Mouse (Mus musculus): ENCODE measurements around the gene Adgrf5. TPM values are rescaled to one million over a fixed set of nuclear protein-coding genes. Genes with fewer than 3 reads are reported as not detected.

Adgrf5 gene
- polyA plus RNA-seq, 1 experiment from 2014 or later, result 11.0 TPM

DNA sequence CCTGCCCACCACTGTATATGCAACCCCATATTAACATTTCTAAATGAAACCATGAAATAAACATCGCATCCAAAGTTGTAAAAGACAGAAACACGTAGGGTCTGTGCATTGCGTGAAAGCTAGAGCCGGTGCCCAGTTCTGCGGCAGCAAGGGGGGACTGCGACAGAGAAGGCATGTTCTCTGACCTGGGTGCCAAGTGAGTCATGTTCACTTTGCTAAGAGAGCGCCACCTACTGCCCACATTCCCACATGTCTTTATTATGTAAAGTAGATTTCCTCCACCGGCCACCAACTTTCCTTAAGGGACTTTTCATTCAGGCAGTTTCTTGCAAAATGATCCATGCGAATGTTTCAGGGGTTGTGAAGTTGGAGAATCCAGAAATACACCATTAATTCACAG, 98.3 kb downstream of the Adgrf5 start:
- DNase-seq (ENCODE audit: low spot score) (peak; percentile 88), ATAC-seq (replicated peaks; ENCODE audit: low FRiP score, low TSS enrichment, low read depth) (peak; percentile 47; the same call in 1 of the 2 replicates)
- Histone ChIP-seq H3K27me3 (replicated peaks; ENCODE audit: control insufficient read depth, insufficient read depth, low read length) (no peaks in the 10 kb centered on the region), H3K4me2 (ENCODE audit: low read length) (no peak overlapping the region), H3K4me1 (replicated peaks; ENCODE audit: control insufficient read depth, insufficient read depth, low read length) (peaks cover 10% of the 10 kb centered on the region; the same call in 1 of the 2 replicates), H3K36me3 (ENCODE audit: control insufficient read depth, insufficient read depth, low read length) (no peaks in the 10 kb centered on the region), H3K9me3 (ENCODE audit: control insufficient read depth, low read length) (no peaks in the 10 kb centered on the region), H3K27ac (ENCODE audit: low read depth) (no peak overlapping the region), H3K9ac (ENCODE audit: low read length) (no peak overlapping the region), H3K4me3 (ENCODE audit: low read depth, low read length) (no peak overlapping the region)
- 15% methylated on average over 9 of the region's 9 CpGs for WGBS

DNA sequence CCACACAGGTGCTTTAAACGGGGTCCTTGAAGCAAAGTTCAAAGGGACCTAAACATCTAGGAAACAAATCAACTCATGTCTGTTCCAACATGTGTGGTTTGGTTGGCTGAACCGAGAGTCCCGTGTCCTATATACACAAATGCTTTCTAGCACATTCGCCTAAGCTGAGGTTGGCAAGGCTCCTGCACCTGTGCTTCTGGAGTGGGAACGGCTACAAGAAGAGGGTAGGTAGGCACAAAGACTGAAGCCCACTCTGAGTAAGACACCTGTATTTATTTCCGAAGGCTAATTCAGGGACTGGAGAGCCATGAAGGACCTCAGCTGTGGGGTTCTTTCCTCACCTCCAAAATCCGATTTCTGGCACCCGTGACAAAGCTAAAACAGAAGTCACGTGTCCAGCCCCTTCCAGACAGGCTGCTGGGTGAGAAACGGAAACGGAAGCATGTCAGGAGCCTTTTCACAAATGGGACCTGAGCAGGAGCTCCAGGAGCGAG, 99.5 kb downstream of the Adgrf5 start:
- Histone ChIP-seq H3K4me3 (ENCODE audit: low read depth, low read length) (no peak overlapping the region), H3K27me3 (replicated peaks; ENCODE audit: control insufficient read depth, insufficient read depth, low read length) (no peaks in the 10 kb centered on the region), H3K9me3 (ENCODE audit: control insufficient read depth, low read length) (no peaks in the 10 kb centered on the region), H3K4me1 (replicated peaks; ENCODE audit: control insufficient read depth, insufficient read depth, low read length) (peaks cover 10% of the 10 kb centered on the region; the same call in 1 of the 2 replicates), H3K9ac (ENCODE audit: low read length) (no peak overlapping the region), H3K4me2 (ENCODE audit: low read length) (no peak overlapping the region), H3K27ac (ENCODE audit: low read depth) (no peak overlapping the region), H3K36me3 (ENCODE audit: control insufficient read depth, insufficient read depth, low read length) (no peaks in the 10 kb centered on the region)
- no peak for ATAC-seq (replicated peaks; ENCODE audit: low FRiP score, low TSS enrichment, low read depth)
- WGBS, result 75% methylated on average over 12 of the region's 12 CpGs
- DNase-seq (ENCODE audit: low spot score), result no peak

DNA sequence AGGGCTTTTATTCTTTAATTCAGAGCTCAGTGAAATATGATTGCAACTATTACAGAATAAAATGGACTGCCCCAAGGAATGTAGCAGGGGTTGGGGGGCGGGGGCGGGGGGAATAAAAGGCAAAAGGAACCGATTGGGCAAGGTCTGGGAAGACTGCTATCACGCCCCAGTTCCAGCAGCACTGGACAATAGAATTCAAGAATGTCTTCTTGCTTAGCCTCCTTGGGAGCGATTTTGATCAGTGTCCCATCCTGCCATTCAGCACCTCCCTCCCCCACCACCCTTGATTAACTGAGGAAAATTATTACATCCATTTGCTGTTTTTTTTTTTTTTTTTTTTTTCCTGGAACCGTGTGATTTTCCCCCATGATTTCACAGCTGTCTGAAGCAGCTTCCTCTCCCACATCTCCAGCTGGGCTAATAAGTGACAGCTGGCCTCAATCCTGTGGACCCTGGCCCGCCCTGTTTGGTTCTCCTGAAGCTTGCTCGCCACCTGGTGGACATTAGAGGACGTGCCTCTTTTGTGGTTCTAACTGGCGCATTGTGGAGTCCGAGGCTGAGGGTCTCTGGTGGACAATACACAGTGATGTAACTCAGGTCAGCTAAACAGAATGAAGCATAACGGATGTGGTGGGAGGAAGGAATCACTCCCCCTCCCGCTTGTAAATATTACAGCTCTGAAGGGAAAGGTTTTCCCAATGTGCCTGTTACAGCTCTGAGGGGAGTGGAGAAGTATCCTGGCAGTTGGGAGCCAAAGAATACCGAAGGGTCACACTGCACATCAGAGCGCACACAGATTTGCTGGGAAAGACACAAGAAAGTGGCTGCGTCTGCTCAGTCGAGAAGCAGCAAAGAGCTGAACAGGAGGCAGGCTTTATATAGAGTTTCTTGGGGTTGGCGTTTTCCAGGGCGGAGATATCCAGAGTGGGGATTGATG, 100.3 kb downstream of the Adgrf5 start:
- H3K36me3 ChIP-seq (ENCODE audit: control insufficient read depth, insufficient read depth, low read length), result no peaks in the 10 kb centered on the region
- peak overlapping the region; percentile 23; the same call in 1 of the 2 replicates for H3K4me2 ChIP-seq (ENCODE audit: low read length)
- H3K4me1 ChIP-seq (replicated peaks; ENCODE audit: control insufficient read depth, insufficient read depth, low read length), result peaks cover 10% of the 10 kb centered on the region; the same call in 1 of the 2 replicates
- no peak overlapping the region for H3K27ac ChIP-seq (ENCODE audit: low read depth)
- H3K27me3 ChIP-seq (replicated peaks; ENCODE audit: control insufficient read depth, insufficient read depth, low read length), result no peaks in the 10 kb centered on the region
- WGBS, result 30% methylated on average over 19 of the region's 19 CpGs
- no peak overlapping the region for H3K9ac ChIP-seq (ENCODE audit: low read length)
- DNase-seq (ENCODE audit: low spot score) (peak; percentile 86), ATAC-seq (replicated peaks; ENCODE audit: low FRiP score, low TSS enrichment, low read depth) (peak; percentile 89)
- no peak overlapping the region for H3K4me3 ChIP-seq (ENCODE audit: low read depth, low read length)
- H3K9me3 ChIP-seq (ENCODE audit: control insufficient read depth, low read length), result no peaks in the 10 kb centered on the region

DNA sequence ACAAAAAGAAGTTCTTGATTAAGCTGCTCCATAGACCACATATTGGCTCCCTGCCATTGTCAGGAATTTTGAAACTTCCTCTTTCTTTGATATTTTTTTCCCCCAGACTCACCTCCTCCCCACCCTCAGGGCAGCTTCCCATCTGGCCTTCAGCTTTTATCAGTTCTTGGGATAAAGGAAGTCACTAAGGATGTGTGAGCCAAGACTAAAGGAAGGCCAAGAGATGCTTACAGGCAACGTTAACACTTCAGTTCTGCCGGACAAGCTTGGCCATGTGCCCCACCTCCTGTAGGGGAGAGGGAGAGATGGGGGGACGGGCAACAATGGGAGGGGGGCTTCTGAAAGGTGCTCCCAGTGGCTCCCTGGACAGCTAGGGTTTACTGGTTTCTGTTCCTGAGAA, 109.8 kb downstream of the Adgrf5 start:
- Histone ChIP-seq H3K9me3 (ENCODE audit: control insufficient read depth, low read length) (no peaks in the 10 kb centered on the region), H3K36me3 (ENCODE audit: control insufficient read depth, insufficient read depth, low read length) (no peaks in the 10 kb centered on the region), H3K27me3 (replicated peaks; ENCODE audit: control insufficient read depth, insufficient read depth, low read length) (no peaks in the 10 kb centered on the region), H3K9ac (ENCODE audit: low read length) (no peak overlapping the region), H3K4me3 (ENCODE audit: low read depth, low read length) (no peak overlapping the region), H3K27ac (ENCODE audit: low read depth) (no peak overlapping the region), H3K4me1 (replicated peaks; ENCODE audit: control insufficient read depth, insufficient read depth, low read length) (no peaks in the 10 kb centered on the region), H3K4me2 (ENCODE audit: low read length) (no peak overlapping the region)
- no peak for DNase-seq (ENCODE audit: low spot score)
- WGBS, result 34% methylated on average over 3 of the region's 3 CpGs
- ATAC-seq (replicated peaks; ENCODE audit: low FRiP score, low TSS enrichment, low read depth), result no peak

DNA sequence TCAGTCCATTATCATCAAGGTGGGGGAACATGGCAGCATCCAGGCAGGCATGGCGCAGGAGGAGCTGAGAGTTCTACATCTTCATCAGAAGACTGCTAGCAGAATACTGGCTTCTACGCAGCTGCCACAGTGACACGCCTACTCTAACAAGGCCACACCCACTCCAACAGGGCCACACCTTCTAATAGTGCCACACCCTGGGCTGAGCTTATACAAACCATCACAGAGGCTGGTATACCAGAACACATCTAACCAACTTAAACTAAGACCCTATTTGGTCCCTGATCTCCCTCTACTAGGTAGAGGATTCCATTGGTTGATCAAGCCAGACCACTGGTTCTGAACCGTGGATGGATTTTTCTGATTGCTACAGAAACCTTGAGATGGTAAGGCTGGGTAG, 112.3 kb downstream of the Adgrf5 start:
- H3K27ac ChIP-seq (ENCODE audit: low read depth), result no peak overlapping the region
- ATAC-seq (replicated peaks; ENCODE audit: low FRiP score, low TSS enrichment, low read depth) (no peak), DNase-seq (ENCODE audit: low spot score) (no peak)
- no peaks in the 10 kb centered on the region for H3K4me1 ChIP-seq (replicated peaks; ENCODE audit: control insufficient read depth, insufficient read depth, low read length)
- no peak overlapping the region for H3K4me3 ChIP-seq (ENCODE audit: low read depth, low read length)
- no peak overlapping the region for H3K9ac ChIP-seq (ENCODE audit: low read length)
- H3K9me3 ChIP-seq (ENCODE audit: control insufficient read depth, low read length), result no peaks in the 10 kb centered on the region
- no peaks in the 10 kb centered on the region for H3K36me3 ChIP-seq (ENCODE audit: control insufficient read depth, insufficient read depth, low read length)
- no peaks in the 10 kb centered on the region for H3K27me3 ChIP-seq (replicated peaks; ENCODE audit: control insufficient read depth, insufficient read depth, low read length)
- WGBS, result 82% methylated on average over 4 of the region's 4 CpGs
- no peak overlapping the region for H3K4me2 ChIP-seq (ENCODE audit: low read length)

DNA sequence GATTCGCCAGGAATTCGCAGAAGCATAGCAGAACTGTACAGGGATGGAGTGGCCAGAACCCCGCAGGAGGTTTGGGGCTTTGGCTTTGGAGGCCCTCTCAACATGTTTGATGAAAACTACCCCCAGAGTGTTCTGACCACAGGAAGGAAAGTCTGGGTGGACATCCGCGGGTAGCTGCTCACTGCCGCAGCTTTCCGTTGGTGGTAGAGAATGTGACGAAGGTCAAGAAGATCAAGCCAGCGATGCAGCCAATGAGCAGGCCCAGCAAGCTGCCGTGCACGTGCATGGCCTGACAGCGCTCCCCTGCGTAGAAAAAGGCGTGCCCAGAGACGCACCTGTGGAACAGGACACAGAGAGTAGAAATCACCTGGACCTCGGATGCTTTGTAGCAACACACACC, 114.5 kb downstream of the Adgrf5 start:
- Histone ChIP-seq H3K4me2 (ENCODE audit: low read length) (no peak overlapping the region), H3K9me3 (ENCODE audit: control insufficient read depth, low read length) (no peaks in the 10 kb centered on the region), H3K9ac (ENCODE audit: low read length) (no peak overlapping the region), H3K36me3 (ENCODE audit: control insufficient read depth, insufficient read depth, low read length) (no peaks in the 10 kb centered on the region), H3K4me1 (replicated peaks; ENCODE audit: control insufficient read depth, insufficient read depth, low read length) (no peaks in the 10 kb centered on the region), H3K4me3 (ENCODE audit: low read depth, low read length) (no peak overlapping the region), H3K27me3 (replicated peaks; ENCODE audit: control insufficient read depth, insufficient read depth, low read length) (no peaks in the 10 kb centered on the region), H3K27ac (ENCODE audit: low read depth) (no peak overlapping the region)
- ATAC-seq (replicated peaks; ENCODE audit: low FRiP score, low TSS enrichment, low read depth) (no peak), DNase-seq (ENCODE audit: low spot score) (no peak)
- WGBS, result 90% methylated on average over 16 of the region's 16 CpGs

DNA sequence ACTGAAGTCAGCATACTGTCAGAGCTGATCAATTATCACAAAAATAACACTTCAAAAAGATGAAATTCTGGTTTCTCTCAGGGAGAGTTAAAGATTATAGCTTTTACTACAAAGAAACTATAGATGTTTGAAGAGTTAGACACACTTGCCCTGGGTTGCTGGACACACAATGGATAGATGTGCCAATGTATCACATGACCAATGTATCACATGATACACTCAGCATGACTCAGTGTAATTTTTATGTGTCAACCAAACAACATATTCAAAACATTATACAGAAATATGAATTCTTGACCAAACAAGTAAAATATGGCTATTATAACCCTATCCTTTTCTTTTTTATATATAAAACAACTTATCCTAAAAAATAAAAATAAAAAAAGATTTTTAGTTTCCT, 117.4 kb downstream of the Adgrf5 start:
- Histone ChIP-seq H3K36me3 (ENCODE audit: control insufficient read depth, insufficient read depth, low read length) (no peaks in the 10 kb centered on the region), H3K4me1 (replicated peaks; ENCODE audit: control insufficient read depth, insufficient read depth, low read length) (no peaks in the 10 kb centered on the region), H3K4me2 (ENCODE audit: low read length) (no peak overlapping the region), H3K9ac (ENCODE audit: low read length) (no peak overlapping the region), H3K9me3 (ENCODE audit: control insufficient read depth, low read length) (no peaks in the 10 kb centered on the region), H3K27ac (ENCODE audit: low read depth) (no peak overlapping the region), H3K27me3 (replicated peaks; ENCODE audit: control insufficient read depth, insufficient read depth, low read length) (no peaks in the 10 kb centered on the region), H3K4me3 (ENCODE audit: low read depth, low read length) (no peak overlapping the region)
- DNase-seq (ENCODE audit: low spot score) (no peak), ATAC-seq (replicated peaks; ENCODE audit: low FRiP score, low TSS enrichment, low read depth) (no peak)

DNA sequence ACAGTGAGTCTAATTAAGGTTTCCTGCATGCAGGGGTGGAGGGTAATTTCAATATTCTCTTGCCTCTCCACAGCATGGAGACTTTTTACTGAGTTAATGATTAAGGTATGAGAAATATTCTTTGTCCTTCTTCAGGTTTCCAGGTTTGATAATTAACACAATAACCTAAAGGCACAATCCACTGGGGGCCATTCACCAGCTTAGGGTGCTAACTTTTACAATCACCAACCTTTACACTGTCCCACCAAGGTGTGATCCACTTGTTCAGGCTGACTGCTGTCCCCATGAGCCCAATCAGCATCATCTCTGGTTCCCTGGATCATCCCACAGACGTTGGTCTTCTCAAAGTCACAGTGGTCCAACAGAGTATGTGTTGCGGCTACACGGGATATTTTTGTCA, 125.7 kb downstream of the Adgrf5 start:
- H3K27me3 ChIP-seq (replicated peaks; ENCODE audit: control insufficient read depth, insufficient read depth, low read length), result no peaks in the 10 kb centered on the region
- no peak overlapping the region for H3K9ac ChIP-seq (ENCODE audit: low read length)
- no peaks in the 10 kb centered on the region for H3K4me1 ChIP-seq (replicated peaks; ENCODE audit: control insufficient read depth, insufficient read depth, low read length)
- no peak overlapping the region for H3K4me2 ChIP-seq (ENCODE audit: low read length)
- no peaks in the 10 kb centered on the region for H3K9me3 ChIP-seq (ENCODE audit: control insufficient read depth, low read length)
- 84% methylated on average over 3 of the region's 3 CpGs for WGBS
- no peaks in the 10 kb centered on the region for H3K36me3 ChIP-seq (ENCODE audit: control insufficient read depth, insufficient read depth, low read length)
- H3K27ac ChIP-seq (ENCODE audit: low read depth), result no peak overlapping the region
- H3K4me3 ChIP-seq (ENCODE audit: low read depth, low read length), result no peak overlapping the region
- ATAC-seq (replicated peaks; ENCODE audit: low FRiP score, low TSS enrichment, low read depth) (no peak), DNase-seq (ENCODE audit: low spot score) (no peak)

Data from intestine, embryonic 14.5 days (tissue).